Mouse (Mus musculus): ENCODE measurements around the gene Tfam. TPM values are rescaled to one million over a fixed set of nuclear protein-coding genes. Genes with fewer than 3 reads are reported as not detected.

Gene Tfam
- total RNA-seq, 2 experiments from 2014 or later: 53.0 to 58.1 TPM

Other genes starting within 250 kb of the Tfam start
- gene Bicc1, start 78.6 kb downstream of the Tfam start, total RNA-seq (2021): 10 to 100 TPM; 14.0 to 18.0 TPM
- 10 to 100 TPM; 15.6 to 22.3 TPM for gene Ube2d1, start 47.0 kb upstream of the Tfam start, total RNA-seq (2021)
- gene Cisd1, start 106.7 kb upstream of the Tfam start, total RNA-seq (2021): 100 to 1,000 TPM in 1 of 2 experiments, 10 to 100 TPM in 1; 90.4 to 140 TPM
- 10 to 100 TPM; 15.6 to 20.5 TPM for gene Ipmk, start 109.5 kb upstream of the Tfam start, total RNA-seq (2021)

All from adrenal gland, postnatal 36 days (tissue).